Mouse (Mus musculus) G1E (cell line): Measurements from ENCODE around the gene Large2.

Experiments used
- CTCF ChIP-seq: IDR thresholded peaks from 2 replicates; pipeline ENCODE4 v1.5.1; 2012; ENCODE audit warnings: low read depth, low read length, inconsistent platforms, mixed read lengths
- GATA1 ChIP-seq: IDR thresholded peaks from 2 replicates; pipeline ENCODE4 v1.6.1; 2012; ENCODE audit warnings: borderline replicate concordance, low read length, inconsistent platforms, mixed read lengths

GRCm38 (mm10) chr2:92395535-92395934 lies 20.9 kb upstream of the Large2 start:
- TF ChIP-seq CTCF (no peak), GATA1 (no peak)
